Mouse (Mus musculus): Measurements from ENCODE around the gene Ankrd49. TPM values are rescaled to one million over a fixed set of nuclear protein-coding genes. Genes with fewer than 3 reads are reported as not detected.
A peak's percentile ranks its signal among the peaks of the same experiment; 100 is the strongest.

The Ankrd49 gene
- polyA plus RNA-seq, 1 experiment from 2014 or later: 43.9 TPM

DNA sequence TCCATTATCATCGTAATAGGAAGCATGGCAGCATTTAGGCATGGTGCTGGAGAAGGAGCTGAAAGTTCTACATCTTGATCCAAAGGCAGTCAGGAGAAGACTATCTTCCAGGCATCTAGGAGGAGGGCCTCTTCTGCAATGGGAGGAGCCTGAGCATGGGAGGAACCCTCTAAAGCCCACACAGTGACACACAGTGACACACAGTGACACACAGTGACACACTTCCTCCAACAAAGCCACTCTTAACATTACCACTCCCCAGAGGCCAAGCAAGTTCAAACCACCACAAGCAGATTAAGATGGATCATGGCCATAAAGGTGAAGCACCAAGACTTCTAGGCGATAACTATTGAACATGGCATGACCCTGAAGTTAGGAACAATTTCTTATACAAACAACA lies 12.6 kb downstream of the Ankrd49 start:
- WGBS: 95% methylated on average over 2 of the region's 2 CpGs
- H3K4me3 ChIP-seq (replicated peaks): no peak overlapping the region
- no peak overlapping the region for H3K9ac ChIP-seq (replicated peaks)
- no peak overlapping the region for H3K4me2 ChIP-seq
- H3K27ac ChIP-seq: no peak overlapping the region
- no peak for ATAC-seq (ENCODE audit: insufficient number of reproducible peaks, insufficient read depth, low FRiP score, low TSS enrichment, low read depth)
- no peaks in the 10 kb centered on the region for H3K36me3 ChIP-seq
- H3K9me3 ChIP-seq: no peaks in the 10 kb centered on the region
- H3K4me1 ChIP-seq (replicated peaks): peaks cover 23% of the 10 kb centered on the region
- peaks cover 19% of the 10 kb centered on the region for H3K27me3 ChIP-seq

DNA sequence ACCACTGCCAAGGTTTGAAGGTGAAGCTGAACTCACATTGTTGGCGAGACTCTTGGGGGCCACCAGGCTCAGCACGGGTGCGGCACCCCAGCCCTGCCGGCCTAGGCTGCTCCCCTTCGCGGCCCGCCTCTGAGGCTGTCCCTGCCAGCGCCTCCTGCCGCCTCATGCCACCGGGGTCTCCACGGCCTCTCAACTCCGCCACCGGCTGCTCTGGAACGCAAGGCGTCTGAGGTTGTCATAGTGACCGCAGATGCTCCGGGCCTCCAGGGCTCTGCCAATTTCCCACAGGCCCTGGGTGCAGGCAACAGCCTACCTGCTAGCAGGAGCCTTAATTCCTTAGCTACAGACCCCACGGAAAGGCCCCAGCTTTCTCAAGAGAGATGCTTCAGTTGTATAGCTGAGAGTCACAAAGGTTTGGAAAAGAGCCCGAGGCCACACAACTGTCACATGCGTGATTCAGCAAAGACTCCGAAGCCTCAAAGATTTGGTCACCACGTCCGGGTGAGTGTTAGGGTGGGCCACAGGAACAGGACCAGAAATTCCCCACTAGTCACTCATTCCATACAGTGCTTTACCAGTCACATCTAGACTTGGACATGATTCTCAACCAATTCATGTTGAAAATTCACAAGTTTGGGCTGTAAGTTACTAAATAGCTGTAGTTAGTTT lies 13.7 kb downstream of the Ankrd49 start, which contains the start of gene 1700012B09Rik:
1700012B09Rik (minus strand) TSS at position 228 of the 669 bp plus-strand sequence.
- WGBS: 21% methylated on average over 23 of the region's 23 CpGs
- no peak within 1 kb of the TSS for H3K4me3 ChIP-seq (replicated peaks)
- peak within 1 kb of the TSS; percentile 41 for H3K4me2 ChIP-seq
- peaks cover 19% of the 10 kb centered on the region for H3K27me3 ChIP-seq
- no peaks in the 10 kb centered on the region for H3K36me3 ChIP-seq
- H3K27ac ChIP-seq: peak within 1 kb of the TSS; percentile 18
- H3K9ac ChIP-seq (replicated peaks): no peak within 1 kb of the TSS
- ATAC-seq (ENCODE audit: insufficient number of reproducible peaks, insufficient read depth, low FRiP score, low TSS enrichment, low read depth): 0 out of 2 replicates have a peak, but pooled peaks have one; percentile 13
- no peaks in the 10 kb centered on the region for H3K9me3 ChIP-seq
- H3K4me1 ChIP-seq (replicated peaks): peaks cover 23% of the 10 kb centered on the region

DNA sequence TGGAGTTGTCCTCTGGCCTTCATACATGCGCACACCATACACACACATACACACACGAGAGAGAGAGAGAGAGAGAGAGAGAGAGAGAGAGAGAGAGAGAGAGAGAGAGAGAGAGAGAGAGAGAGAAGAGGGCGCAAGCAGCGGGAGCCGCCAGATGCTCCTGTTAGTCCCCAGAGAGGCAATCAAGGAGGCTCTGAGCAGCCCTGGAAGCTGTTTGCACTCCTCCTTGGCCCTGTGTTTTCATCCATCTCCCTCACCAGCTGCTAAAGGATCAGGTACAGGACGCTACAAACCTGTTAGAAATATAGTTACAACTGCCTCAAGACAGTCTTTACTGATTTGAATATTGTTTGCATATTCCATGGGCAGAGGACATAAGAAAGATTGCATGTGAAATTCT lies 14.8 kb downstream of the Ankrd49 start:
- no peak for ATAC-seq (ENCODE audit: insufficient number of reproducible peaks, insufficient read depth, low FRiP score, low TSS enrichment, low read depth)
- WGBS: 36% methylated on average over 5 of the region's 6 CpGs

DNA sequence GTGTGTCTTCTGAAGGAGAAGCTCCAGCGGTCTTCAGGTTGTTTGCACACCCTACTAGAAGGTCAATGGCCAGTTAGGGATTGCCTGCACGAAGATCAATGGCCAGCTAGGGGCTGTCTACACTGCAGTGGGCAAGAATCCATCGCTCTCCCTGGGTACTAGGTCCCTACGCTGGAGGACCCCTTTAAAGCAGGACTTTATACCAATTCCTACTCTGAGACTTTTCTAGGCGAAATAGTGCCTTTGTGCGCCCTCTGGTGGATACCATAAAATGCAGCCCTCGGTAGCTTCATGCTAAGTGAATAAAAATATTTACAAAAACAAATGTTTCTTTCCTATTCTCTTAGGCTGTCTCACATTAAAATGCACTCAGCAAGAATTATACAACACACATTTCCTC lies 19.9 kb downstream of the Ankrd49 start:
- Histone ChIP-seq H3K9me3 (no peaks in the 10 kb centered on the region), H3K4me1 (replicated peaks) (peaks cover 8% of the 10 kb centered on the region), H3K9ac (replicated peaks) (no peak overlapping the region), H3K36me3 (no peaks in the 10 kb centered on the region), H3K4me2 (no peak overlapping the region), H3K27me3 (peaks cover 6% of the 10 kb centered on the region; the same call in 1 of the 2 replicates), H3K27ac (no peak overlapping the region), H3K4me3 (replicated peaks) (no peak overlapping the region)
- 25% methylated on average over 7 of the region's 7 CpGs for WGBS
- no peak for ATAC-seq (ENCODE audit: insufficient number of reproducible peaks, insufficient read depth, low FRiP score, low TSS enrichment, low read depth)

More for the DNA sequence above, 14.8 kb downstream of the Ankrd49 start:
- Histone ChIP-seq H3K4me2 (no peak overlapping the region), H3K27me3 (peaks cover 19% of the 10 kb centered on the region), H3K27ac (peak overlapping the region; percentile 18), H3K4me3 (replicated peaks) (no peak overlapping the region), H3K9me3 (no peaks in the 10 kb centered on the region), H3K9ac (replicated peaks) (no peak overlapping the region), H3K36me3 (no peaks in the 10 kb centered on the region), H3K4me1 (replicated peaks) (peaks cover 23% of the 10 kb centered on the region)

DNA sequence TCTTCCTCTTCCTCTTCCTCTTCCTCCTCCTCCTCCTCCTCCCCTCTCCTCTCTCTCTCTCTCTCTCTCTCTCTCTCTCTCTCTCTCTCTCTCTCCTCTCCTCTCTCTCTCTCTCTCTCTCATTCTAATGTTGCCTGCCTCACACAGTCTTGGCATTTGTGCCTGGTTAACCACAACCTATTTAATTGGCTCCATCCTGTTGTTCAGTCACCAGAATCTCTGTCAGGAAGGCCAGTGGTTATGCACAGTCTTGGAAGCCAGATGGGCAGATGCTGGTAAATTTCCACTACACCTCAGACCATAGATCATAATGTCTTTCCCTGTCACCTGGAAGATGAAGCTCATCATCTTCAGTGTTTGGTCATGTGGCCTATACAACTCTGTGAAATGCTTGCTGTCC lies 25.4 kb downstream of the Ankrd49 start:
- H3K4me3 ChIP-seq (replicated peaks): no peak overlapping the region
- H3K27me3 ChIP-seq: no peaks in the 10 kb centered on the region
- no peak overlapping the region for H3K4me2 ChIP-seq
- no peak overlapping the region for H3K9ac ChIP-seq (replicated peaks)
- no peaks in the 10 kb centered on the region for H3K9me3 ChIP-seq
- ATAC-seq (ENCODE audit: insufficient number of reproducible peaks, insufficient read depth, low FRiP score, low TSS enrichment, low read depth): no peak
- no peaks in the 10 kb centered on the region for H3K36me3 ChIP-seq
- H3K27ac ChIP-seq: no peak overlapping the region
- no peaks in the 10 kb centered on the region for H3K4me1 ChIP-seq (replicated peaks)

GRCm38 (mm10) chr9:14758590-14758989 lies 26.1 kb downstream of the Ankrd49 start:
- no peak overlapping the region for H3K4me2 ChIP-seq
- no peak for ATAC-seq (ENCODE audit: insufficient number of reproducible peaks, insufficient read depth, low FRiP score, low TSS enrichment, low read depth)
- no peak overlapping the region for H3K4me3 ChIP-seq (replicated peaks)
- H3K9me3 ChIP-seq: no peaks in the 10 kb centered on the region
- WGBS: 69% methylated on average over 7 of the region's 7 CpGs
- no peaks in the 10 kb centered on the region for H3K36me3 ChIP-seq
- no peaks in the 10 kb centered on the region for H3K4me1 ChIP-seq (replicated peaks)
- no peaks in the 10 kb centered on the region for H3K27me3 ChIP-seq
- no peak overlapping the region for H3K9ac ChIP-seq (replicated peaks)
- H3K27ac ChIP-seq: no peak overlapping the region

GRCm38 (mm10) chr9:14754469-14754868 lies 30.2 kb downstream of the Ankrd49 start:
- Histone ChIP-seq H3K4me3 (replicated peaks) (no peak overlapping the region), H3K36me3 (no peaks in the 10 kb centered on the region), H3K4me2 (no peak overlapping the region), H3K27me3 (peaks cover 10% of the 10 kb centered on the region; the same call in 1 of the 2 replicates), H3K9me3 (no peaks in the 10 kb centered on the region), H3K27ac (no peak overlapping the region), H3K9ac (replicated peaks) (no peak overlapping the region), H3K4me1 (replicated peaks) (peaks cover 16% of the 10 kb centered on the region; the same call in 1 of the 2 replicates)
- no peak for ATAC-seq (ENCODE audit: insufficient number of reproducible peaks, insufficient read depth, low FRiP score, low TSS enrichment, low read depth)
- 81% methylated on average over 3 of the region's 3 CpGs for WGBS

DNA sequence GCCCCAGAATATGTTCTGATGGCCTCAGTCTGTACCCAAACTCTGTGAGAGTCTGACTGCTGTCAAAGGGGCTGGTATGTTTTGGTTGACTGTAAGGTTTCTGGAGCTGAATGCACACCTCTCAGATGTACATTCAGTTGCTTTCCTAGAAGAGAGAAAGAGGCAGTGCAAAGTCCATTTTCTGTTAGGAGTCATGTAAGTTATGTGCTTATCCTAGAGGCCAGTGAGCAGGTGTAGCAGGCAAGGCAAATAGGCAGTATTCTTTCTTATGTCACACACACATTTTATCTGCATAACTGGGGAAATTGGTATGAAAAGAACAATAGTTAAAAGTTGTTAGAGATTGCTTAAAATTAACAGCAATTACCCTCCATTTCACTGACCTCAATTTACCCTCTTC lies 30.7 kb downstream of the Ankrd49 start:
- H3K4me1 ChIP-seq (replicated peaks): peaks cover 21% of the 10 kb centered on the region
- no peak overlapping the region for H3K4me2 ChIP-seq

DNA sequence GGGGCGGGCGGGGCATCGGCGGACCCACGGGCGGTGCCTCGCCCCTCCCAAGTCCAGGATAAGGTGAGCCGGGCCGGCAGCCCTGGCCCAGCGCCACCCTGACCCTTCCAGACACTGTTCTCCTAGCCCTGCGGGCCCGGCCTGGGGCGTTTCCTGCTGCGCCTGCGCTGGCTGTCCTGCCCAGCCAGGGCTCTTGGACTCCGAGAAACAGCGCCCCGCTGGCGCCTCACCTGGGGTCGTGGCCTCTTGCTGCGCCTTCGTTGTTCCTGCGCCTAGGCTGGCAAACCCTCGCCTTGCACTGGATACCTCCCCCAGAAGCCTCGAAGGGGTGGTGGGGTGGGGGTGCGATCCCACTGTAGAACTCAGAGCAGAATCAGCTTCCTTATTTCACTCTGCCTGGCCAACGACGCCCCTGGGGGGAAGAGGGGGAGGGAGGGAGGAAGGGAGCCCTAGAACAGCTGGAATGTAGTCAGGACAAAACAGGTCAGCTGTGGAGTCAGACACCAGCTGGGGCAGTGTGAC lies 32.6 kb downstream of the Ankrd49 start, which contains the start of gene Fut4:
Fut4 (minus strand) TSS at position 393 of the 522 bp plus-strand sequence.
- Histone ChIP-seq H3K4me3 (replicated peaks) (peak within 1 kb of the TSS; percentile 59), H3K36me3 (no peaks in the 10 kb centered on the region), H3K9ac (replicated peaks) (peak within 1 kb of the TSS; percentile 74), H3K4me2 (peak within 1 kb of the TSS; percentile 94), H3K27ac (peak within 1 kb of the TSS; percentile 67), H3K4me1 (replicated peaks) (peaks cover 36% of the 10 kb centered on the region), H3K9me3 (no peaks in the 10 kb centered on the region), H3K27me3 (peaks cover 10% of the 10 kb centered on the region; the same call in 1 of the 2 replicates)
- WGBS: under 1% methylated on average over 28 of the region's 28 CpGs
- ATAC-seq (ENCODE audit: insufficient number of reproducible peaks, insufficient read depth, low FRiP score, low TSS enrichment, low read depth): peak; percentile 77

More for the DNA sequence above, 30.7 kb downstream of the Ankrd49 start:
- Histone ChIP-seq H3K27me3 (peaks cover 10% of the 10 kb centered on the region; the same call in 1 of the 2 replicates), H3K36me3 (no peaks in the 10 kb centered on the region), H3K27ac (no peak overlapping the region), H3K9ac (replicated peaks) (no peak overlapping the region), H3K9me3 (no peaks in the 10 kb centered on the region), H3K4me3 (replicated peaks) (no peak overlapping the region)
- ATAC-seq (ENCODE audit: insufficient number of reproducible peaks, insufficient read depth, low FRiP score, low TSS enrichment, low read depth): no peak

DNA sequence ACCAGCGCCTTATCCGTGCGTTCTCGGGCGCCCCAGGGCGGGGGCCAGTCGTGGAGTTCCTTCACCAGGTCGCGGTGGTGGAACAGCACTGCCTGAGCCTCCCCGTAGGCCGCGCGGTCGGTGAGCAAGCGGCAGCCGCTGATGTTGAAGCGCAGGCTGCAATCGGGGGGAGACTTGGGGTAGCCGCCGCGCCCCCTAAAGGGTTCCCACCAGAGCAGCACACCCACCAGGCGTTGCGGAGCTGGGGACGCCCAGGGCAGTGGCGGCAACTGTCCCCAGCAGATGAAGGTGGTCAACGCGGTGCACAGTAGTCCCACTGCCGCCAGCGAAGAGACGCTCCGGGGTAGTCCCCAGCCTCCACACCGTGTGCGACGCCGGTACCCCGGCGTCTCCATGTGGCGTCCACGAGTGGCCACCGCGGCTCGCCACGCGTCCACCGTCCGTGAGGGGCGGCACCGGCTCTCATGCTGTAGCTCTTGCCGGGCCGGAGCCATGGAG lies 33.1 kb downstream of the Ankrd49 start:
- peak overlapping the region; percentile 94 for H3K4me2 ChIP-seq
- H3K27ac ChIP-seq: peak overlapping the region; percentile 67
- peak; percentile 72 for ATAC-seq (ENCODE audit: insufficient number of reproducible peaks, insufficient read depth, low FRiP score, low TSS enrichment, low read depth)
- H3K4me1 ChIP-seq (replicated peaks): peaks cover 40% of the 10 kb centered on the region
- H3K36me3 ChIP-seq: no peaks in the 10 kb centered on the region
- WGBS: 1% methylated on average over 50 of the region's 50 CpGs
- H3K9me3 ChIP-seq: no peaks in the 10 kb centered on the region
- H3K9ac ChIP-seq (replicated peaks): peak overlapping the region; percentile 74
- peak overlapping the region; percentile 59 for H3K4me3 ChIP-seq (replicated peaks)
- H3K27me3 ChIP-seq: peaks cover 10% of the 10 kb centered on the region; the same call in 1 of the 2 replicates

DNA sequence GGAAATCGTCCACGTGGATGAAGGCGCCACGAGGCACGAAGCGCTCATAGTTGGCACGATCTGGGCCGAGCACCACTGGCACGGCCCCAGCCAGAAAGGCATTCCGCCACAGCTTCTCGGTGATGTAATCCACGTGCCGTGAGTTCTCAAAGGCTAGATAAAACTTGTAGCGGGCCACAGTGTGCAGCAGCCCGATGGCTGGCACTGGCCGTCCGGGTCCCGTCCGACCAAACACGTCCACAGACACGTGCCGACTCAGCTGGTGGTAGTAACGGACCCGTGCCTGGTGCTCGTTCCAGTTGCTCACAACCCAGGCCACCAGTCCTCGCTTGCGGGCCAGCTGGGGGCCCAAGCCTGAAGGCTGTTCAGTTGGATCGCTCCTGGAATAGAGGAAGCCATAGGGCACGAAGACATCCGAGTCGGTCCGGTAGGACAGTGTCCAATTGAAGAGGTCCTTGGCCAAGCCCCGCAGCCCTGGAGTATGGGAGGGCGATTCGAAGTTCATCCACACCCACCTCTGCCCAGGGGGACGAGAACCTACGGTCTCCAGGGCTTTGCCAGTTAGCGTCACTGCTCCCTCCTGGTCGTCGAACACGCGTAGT lies 33.7 kb downstream of the Ankrd49 start:
- ATAC-seq (ENCODE audit: insufficient number of reproducible peaks, insufficient read depth, low FRiP score, low TSS enrichment, low read depth): peak; percentile 60
- peaks cover 45% of the 10 kb centered on the region for H3K4me1 ChIP-seq (replicated peaks)
- 58% methylated on average over 42 of the region's 42 CpGs for WGBS
- peak overlapping the region; percentile 74 for H3K9ac ChIP-seq (replicated peaks)
- H3K4me2 ChIP-seq: peak overlapping the region; percentile 94
- peaks cover 10% of the 10 kb centered on the region; the same call in 1 of the 2 replicates for H3K27me3 ChIP-seq
- no peaks in the 10 kb centered on the region for H3K9me3 ChIP-seq
- peak overlapping the region; percentile 59 for H3K4me3 ChIP-seq (replicated peaks)
- H3K27ac ChIP-seq: 0 out of 2 replicates have a peak overlapping the region, but pooled peaks have one; percentile 17
- H3K36me3 ChIP-seq: no peaks in the 10 kb centered on the region
